Mouse (Mus musculus) kidney, postnatal 0 days (tissue): Measurements from ENCODE around the gene Tbxa2r. TPM values are rescaled to one million over a fixed set of nuclear protein-coding genes. Genes with fewer than 3 reads are reported as not detected.

ENCODE experiments used
- ATAC-seq: fragments of 200-750 bp; cut with Nextera tagmentation; replicated peaks from 2 replicates; pipeline ENCODE4 v1.8.0; 2017; ENCODE audit warnings: low read depth, moderate number of reproducible peaks, moderate TSS enrichment, moderate library complexity; ENCODE audit not compliant: low FRiP score
- DNase-seq: peaks from one replicate; pipeline ENCODE4 v3.0.0-alpha.2; 2016; ENCODE audit warnings: low spot score
- H3K27ac ChIP-seq: fragments of 300-500 bp; sonication (generic); 2 replicates; pipeline ENCODE4 v1.5.1; 2014; ENCODE audit warnings: mild to moderate bottlenecking
- H3K27me3 ChIP-seq: fragments of 300-500 bp; sonication (generic); 2 replicates; pipeline ENCODE4 v1.6.1; 2014; ENCODE audit warnings: low read length, mixed read lengths; ENCODE audit not compliant: insufficient read depth
- H3K36me3 ChIP-seq: fragments of 300-500 bp; sonication (generic); 2 replicates; pipeline ENCODE4 v1.6.1; 2014; ENCODE audit warnings: low read length, mixed read lengths; ENCODE audit not compliant: insufficient read depth
- H3K4me1 ChIP-seq: fragments of 300-500 bp; sonication (generic); replicated peaks from 2 replicates; pipeline ENCODE4 v1.6.1; 2014; ENCODE audit warnings: antibody characterized with exemption, low read length, mixed read lengths; ENCODE audit not compliant: insufficient read depth
- H3K4me2 ChIP-seq: fragments of 300-500 bp; sonication (generic); 2 replicates; pipeline ENCODE4 v1.6.1; 2014; ENCODE audit warnings: mild to moderate bottlenecking, low read length, moderate library complexity, mixed read lengths
- H3K4me3 ChIP-seq: fragments of 300-500 bp; sonication (generic); replicated peaks from 2 replicates; pipeline ENCODE4 v1.5.1; 2014; ENCODE audit warnings: low read depth, low read length
- H3K9ac ChIP-seq: fragments of 300-500 bp; sonication (generic); 2 replicates; pipeline ENCODE4 v1.6.1; 2014; ENCODE audit warnings: low read depth, low read length
- H3K9me3 ChIP-seq: fragments of 300-500 bp; sonication (generic); replicated peaks from 2 replicates; pipeline ENCODE4 v1.6.1; 2016; ENCODE audit warnings: low read length, inconsistent platforms, mixed read lengths
- CTCF ChIP-seq: IDR thresholded peaks from 2 replicates; pipeline ENCODE4 v1.5.1; 2016; ENCODE audit warnings: antibody characterized with exemption, low read depth, mild to moderate bottlenecking, moderate library complexity
- WGBS: fragments of 180-500 bp; shearing (Covaris S2); extraction: QIAGEN DNeasy Blood & Tissue Kit; methylation state at CpG from one replicate; pipeline ENCODE4 v1.1.7; 2014; 5-methylcytosine and 5-hydroxymethylcytosine counted together
- polyA plus RNA-seq: library from polyadenylated mRNA; unstranded; fragments of >200 nt; fragmentation: Nextera tagmentation; extraction: Ambion mirVana; gene quantifications from 2 replicates; pipeline ENCODE4 v1.2.1, GENCODE M21; 2015

The Tbxa2r gene
- polyA plus RNA-seq, 1 experiment from 2014 or later: 16.1 TPM

DNA sequence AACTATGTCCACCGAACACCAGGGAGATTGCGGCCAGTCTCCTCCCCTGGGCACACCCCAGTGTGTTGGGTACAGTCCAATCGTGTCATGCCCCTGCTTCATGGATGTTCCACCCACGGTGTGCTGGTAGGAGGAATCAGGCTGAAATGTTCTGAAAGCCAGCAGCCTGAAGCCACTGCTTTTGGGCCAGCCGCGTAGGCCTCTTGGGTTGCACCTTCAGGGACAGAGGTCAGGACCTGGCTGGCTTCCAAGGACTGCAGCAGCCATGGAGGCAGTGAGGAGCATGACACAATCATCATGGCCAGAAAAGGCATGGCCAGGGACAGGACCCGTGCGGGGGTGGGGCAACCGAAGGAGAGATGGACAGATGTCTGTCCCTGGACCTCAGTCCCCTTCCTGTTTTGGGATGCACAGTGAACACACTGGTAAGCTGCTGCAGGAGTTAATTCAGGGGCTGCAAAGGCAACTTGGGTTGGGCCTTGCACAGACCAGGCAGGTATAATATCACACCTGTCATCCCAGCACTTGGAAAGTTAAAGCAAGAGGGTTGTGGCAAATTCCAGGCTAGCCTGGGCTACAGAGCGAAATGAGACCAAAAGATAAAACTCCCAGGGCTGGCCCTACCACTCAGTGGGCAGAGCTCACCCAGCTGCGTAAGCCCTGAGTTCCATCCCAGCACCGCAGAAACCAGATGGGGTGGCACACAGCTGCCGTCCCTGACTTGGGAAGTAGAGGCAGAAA is 9.8 kb upstream of the Tbxa2r start:
- Histone ChIP-seq H3K27ac (0 out of 2 replicates have a peak overlapping the region, but pooled peaks have one; percentile 91), H3K4me3 (no peak overlapping the region), H3K9ac (0 out of 2 replicates have a peak overlapping the region, but pooled peaks have one; percentile 46), H3K4me2 (peak overlapping the region; percentile 74; the same call in 1 of the 2 replicates), H3K36me3 (peaks cover 29% of the 10 kb centered on the region), H3K9me3 (no peaks in the 10 kb centered on the region), H3K27me3 (no peaks in the 10 kb centered on the region), H3K4me1 (peaks cover 20% of the 10 kb centered on the region)
- 88% methylated on average over 13 of the region's 13 CpGs for WGBS
- no peak for TF ChIP-seq CTCF
- DNase-seq: no peak
- ATAC-seq: no peak

DNA sequence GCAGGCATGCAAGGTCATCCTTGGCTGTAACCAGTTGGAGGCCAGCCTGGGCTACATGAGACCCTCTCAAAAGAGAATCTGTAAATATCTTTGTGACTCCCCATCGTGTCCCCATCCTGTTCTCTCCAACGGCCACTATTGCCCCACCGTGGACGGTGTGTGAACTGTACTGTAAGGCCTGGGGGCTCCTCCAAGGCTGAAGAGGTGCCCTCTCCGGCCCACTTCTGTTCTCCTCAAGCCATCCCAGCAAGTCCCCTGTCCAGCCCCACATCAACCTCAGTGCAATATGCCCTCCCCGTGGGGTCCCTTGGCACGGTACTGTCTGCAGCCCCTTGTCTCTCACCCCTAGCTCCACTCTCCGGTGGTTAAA is 9.2 kb upstream of the Tbxa2r start:
- peak overlapping the region; percentile 74 for H3K4me2 ChIP-seq
- peaks cover 33% of the 10 kb centered on the region for H3K36me3 ChIP-seq
- no peaks in the 10 kb centered on the region for H3K9me3 ChIP-seq
- no peaks in the 10 kb centered on the region for H3K27me3 ChIP-seq
- TF ChIP-seq CTCF: peak; percentile 43; the same call in 1 of the 2 replicates
- peak overlapping the region; percentile 91; the same call in 1 of the 2 replicates for H3K27ac ChIP-seq
- DNase-seq (peak; percentile 46), ATAC-seq (no peak)
- H3K4me1 ChIP-seq: peaks cover 20% of the 10 kb centered on the region
- 24% methylated on average over 8 of the region's 8 CpGs for WGBS
- peak overlapping the region; percentile 83; the same call in 1 of the 2 replicates for H3K4me3 ChIP-seq
- peak overlapping the region; percentile 46; the same call in 1 of the 2 replicates for H3K9ac ChIP-seq

DNA sequence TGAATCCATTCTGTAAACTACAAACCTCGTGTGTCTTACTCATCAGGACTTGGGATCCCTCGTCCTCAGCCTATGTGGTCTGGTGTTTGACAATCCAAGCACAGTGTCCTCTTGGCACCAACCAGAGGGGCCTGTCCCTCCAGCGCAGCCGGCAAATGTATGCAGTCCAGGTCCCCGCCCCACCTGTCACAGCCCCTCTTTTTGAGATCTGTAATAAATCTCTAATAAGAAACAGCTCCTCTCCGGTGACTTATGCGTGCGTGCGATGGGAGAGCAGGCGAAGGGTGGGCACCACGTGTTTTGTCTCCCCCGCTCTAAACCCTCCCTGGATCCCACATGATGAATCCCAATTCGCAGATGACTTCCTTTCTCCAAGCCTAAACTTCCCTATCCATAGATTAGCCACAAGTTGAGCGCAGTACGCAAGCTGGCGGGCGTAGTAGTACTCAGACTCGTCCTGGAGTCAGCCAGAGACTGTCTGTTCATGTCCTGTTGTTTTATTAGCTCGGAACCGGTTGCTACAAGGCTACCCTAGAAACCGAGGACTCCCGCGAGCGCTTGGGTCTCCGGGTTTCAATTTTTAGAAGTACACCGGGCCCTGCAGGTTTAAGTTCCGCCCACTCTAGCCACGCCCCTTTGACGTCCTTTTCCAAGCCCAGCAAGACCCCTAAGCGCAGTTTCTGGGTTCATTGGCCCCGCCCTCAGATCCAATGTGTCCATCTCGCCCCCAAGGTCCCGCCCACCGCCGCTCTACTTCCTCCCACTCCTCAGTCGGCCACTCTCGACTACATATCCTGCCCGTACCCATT is 8.6 kb upstream of the Tbxa2r start:
- Histone ChIP-seq H3K4me1 (peaks cover 20% of the 10 kb centered on the region), H3K27me3 (no peaks in the 10 kb centered on the region), H3K9ac (peak overlapping the region; percentile 46), H3K36me3 (peaks cover 33% of the 10 kb centered on the region), H3K4me3 (peak overlapping the region; percentile 83), H3K4me2 (peak overlapping the region; percentile 74), H3K9me3 (no peaks in the 10 kb centered on the region), H3K27ac (peak overlapping the region; percentile 91)
- WGBS: 1% methylated on average over 38 of the region's 38 CpGs
- DNase-seq (no peak), ATAC-seq (no peak)
- no peak for TF ChIP-seq CTCF

DNA sequence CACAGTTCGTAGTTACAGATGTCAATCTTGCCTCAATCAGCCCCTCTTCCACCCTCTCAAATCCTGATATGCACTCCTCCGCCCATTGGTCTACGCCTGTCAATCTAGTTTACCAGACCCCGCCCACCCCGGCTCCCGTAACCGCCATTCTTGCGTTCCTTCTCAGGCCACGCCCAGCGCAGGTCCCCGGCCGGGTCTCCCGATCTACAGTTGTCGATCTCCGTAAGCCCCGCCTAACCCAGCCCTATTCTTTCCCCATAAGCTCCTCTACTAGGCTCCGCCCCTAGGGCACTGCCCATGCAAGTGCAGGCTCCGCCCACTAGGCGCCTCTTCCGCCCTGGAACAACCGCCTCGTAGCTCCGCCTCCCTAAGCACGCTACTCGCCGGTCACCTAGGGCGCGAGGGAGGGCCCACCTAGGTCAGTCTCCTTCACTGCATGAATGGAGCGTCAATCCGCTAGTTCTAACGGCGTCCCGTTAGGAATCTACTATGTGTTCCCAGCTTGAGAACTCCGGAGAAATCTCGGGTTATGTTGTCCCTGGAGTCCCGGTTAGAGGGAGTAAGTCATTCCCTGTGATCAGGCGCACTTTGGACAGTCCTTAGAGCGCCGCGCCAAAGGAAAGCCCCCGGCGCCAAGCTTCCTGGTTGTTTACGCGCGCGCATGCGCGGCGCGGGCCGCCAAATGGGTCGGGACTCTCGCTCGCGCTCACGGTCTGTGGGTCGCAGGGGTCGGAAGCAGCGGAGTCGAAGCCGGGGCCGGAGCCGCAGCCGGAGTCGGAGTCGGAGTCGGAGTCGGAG is 7.8 kb upstream of the Tbxa2r start, which contains the start of gene Cactin:
Cactin (plus strand) TSS at position 554 of the 798 bp plus-strand sequence.
- peak; percentile 48; the same call in 1 of the 2 replicates for TF ChIP-seq CTCF
- H3K4me2 ChIP-seq: peak within 1 kb of the TSS; percentile 74
- peak within 1 kb of the TSS; percentile 83 for H3K4me3 ChIP-seq
- peak within 1 kb of the TSS; percentile 80 for H3K9ac ChIP-seq
- H3K36me3 ChIP-seq: peaks cover 36% of the 10 kb centered on the region
- DNase-seq (peak; percentile 100), ATAC-seq (peak; percentile 90)
- H3K4me1 ChIP-seq: peaks cover 20% of the 10 kb centered on the region
- no peaks in the 10 kb centered on the region for H3K27me3 ChIP-seq
- under 1% methylated on average over 68 of the region's 68 CpGs for WGBS
- peak within 1 kb of the TSS; percentile 91 for H3K27ac ChIP-seq
- no peaks in the 10 kb centered on the region for H3K9me3 ChIP-seq

DNA sequence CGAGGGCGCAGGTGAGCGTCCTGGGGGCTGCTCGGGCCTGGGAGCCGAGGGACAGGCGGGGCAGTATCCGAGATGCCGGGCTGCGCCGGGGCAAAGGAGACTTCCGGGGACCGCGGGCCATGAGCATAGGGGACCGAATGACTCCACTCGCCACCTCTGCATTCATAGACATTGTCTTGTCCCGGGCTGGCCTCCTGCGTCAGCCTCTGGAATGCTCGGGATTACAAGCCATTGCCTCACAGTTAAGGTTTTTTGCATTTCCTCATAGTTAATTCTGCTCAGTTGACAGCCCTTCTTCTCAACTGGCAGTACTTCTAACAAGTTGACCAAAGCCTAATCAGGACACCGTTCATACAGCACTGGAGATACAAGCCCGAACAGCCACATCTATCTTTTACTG is 7.1 kb upstream of the Tbxa2r start:
- no peak for DNase-seq
- ATAC-seq: no peak
- peaks cover 20% of the 10 kb centered on the region for H3K4me1 ChIP-seq
- H3K4me3 ChIP-seq: peak overlapping the region; percentile 83
- H3K27ac ChIP-seq: peak overlapping the region; percentile 91
- no peak for TF ChIP-seq CTCF
- H3K4me2 ChIP-seq: peak overlapping the region; percentile 74
- peak overlapping the region; percentile 80 for H3K9ac ChIP-seq
- peaks cover 42% of the 10 kb centered on the region for H3K36me3 ChIP-seq
- no peaks in the 10 kb centered on the region for H3K9me3 ChIP-seq
- H3K27me3 ChIP-seq: no peaks in the 10 kb centered on the region
- 3% methylated on average over 20 of the region's 20 CpGs for WGBS
